Mouse (Mus musculus) liver, embryonic 14.5 days (tissue): ENCODE data around the gene Acacb.

ENCODE experiments used
- CTCF ChIP-seq: IDR thresholded peaks from 2 replicates; pipeline ENCODE4 v1.5.1; 2016; ENCODE audit warnings: antibody characterized with exemption, low read depth, control low read depth
- EP300 ChIP-seq: IDR thresholded peaks from 2 replicates; pipeline ENCODE4 v1.6.1; 2016; ENCODE audit warnings: antibody characterized with exemption, low read depth

GRCm38 (mm10) chr5:114183493-114183892 is 37.2 kb downstream of the Acacb start:
- TF ChIP-seq CTCF (no peak), EP300 (no peak)
